Mouse (Mus musculus): Measurements from ENCODE around the gene Gon7. TPM values are rescaled to one million over a fixed set of nuclear protein-coding genes. Genes with fewer than 3 reads are reported as not detected.

Gene Gon7
- polyA plus RNA-seq, 1 experiment = 11.0 TPM

DNA sequence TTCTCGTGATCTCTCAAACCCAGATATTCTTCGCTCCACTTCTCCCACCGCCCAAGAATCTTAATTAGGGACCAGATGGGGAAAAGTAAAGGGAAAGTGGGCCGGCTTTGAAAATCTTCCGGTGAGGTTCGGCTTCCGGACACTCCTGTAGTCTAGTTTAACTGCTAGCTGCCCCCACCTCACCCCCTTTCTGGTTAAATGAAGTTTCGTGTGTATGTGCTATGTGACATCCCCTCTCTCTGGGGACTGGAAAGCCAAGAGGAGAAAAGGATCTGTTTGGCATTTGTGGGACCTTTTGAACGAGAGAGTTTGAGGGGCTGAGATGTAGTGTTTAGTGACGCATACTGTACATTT lies 777 bp upstream of the Gon7 start, which contains the start of gene Gm20604:
TSS of gene Gm20604 (minus strand) at position 270 of the 354 bp plus-strand sequence.
- TF ChIP-seq CTCF (IDR thresholded peaks at IDR 0.05; ENCODE audit: control insufficient read depth, insufficient read depth, insufficient replicate concordance, low read depth, low read length) (no peak), POLR2A (IDR thresholded peaks at IDR 0.05; ENCODE audit: control insufficient read depth, low read depth, low read length) (no peak)
- H3K27me3 ChIP-seq (ENCODE audit: control insufficient read depth, insufficient read depth, low read length) = no peaks in the 10 kb centered on the region
- peaks cover 6% of the 10 kb centered on the region for H3K36me3 ChIP-seq (ENCODE audit: control insufficient read depth, insufficient read depth, low read length)
- H3K27ac ChIP-seq (ENCODE audit: control insufficient read depth, insufficient read depth, low read depth, low read length) = peak within 1 kb of the TSS; percentile 92
- H3K4me3 ChIP-seq (ENCODE audit: control insufficient read depth, low read depth, low read length) = peak within 1 kb of the TSS; percentile 94
- H3K4me1 ChIP-seq (ENCODE audit: control insufficient read depth, insufficient read depth, low read length) = peaks cover 3% of the 10 kb centered on the region

- H3K27me3 ChIP-seq (ENCODE audit: control insufficient read depth, insufficient read depth, low read length) = no peaks in the 10 kb centered on the region
- H3K36me3 ChIP-seq (ENCODE audit: control insufficient read depth, insufficient read depth, low read length) = peaks cover 6% of the 10 kb centered on the region
- H3K27ac ChIP-seq (ENCODE audit: control insufficient read depth, insufficient read depth, low read depth, low read length) = peak overlapping the region; percentile 92
- no peak for TF ChIP-seq POLR2A (IDR thresholded peaks at IDR 0.05; ENCODE audit: control insufficient read depth, low read depth, low read length)
- TF ChIP-seq CTCF (IDR thresholded peaks at IDR 0.05; ENCODE audit: control insufficient read depth, insufficient read depth, insufficient replicate concordance, low read depth, low read length) = no peak
- H3K4me1 ChIP-seq (ENCODE audit: control insufficient read depth, insufficient read depth, low read length) = peaks cover 3% of the 10 kb centered on the region
- H3K4me3 ChIP-seq (ENCODE audit: control insufficient read depth, low read depth, low read length) = peak overlapping the region; percentile 94
Measured at GRCm38 (mm10) chr12:102757055-102757688, 431 bp downstream of the Gon7 start.

DNA sequence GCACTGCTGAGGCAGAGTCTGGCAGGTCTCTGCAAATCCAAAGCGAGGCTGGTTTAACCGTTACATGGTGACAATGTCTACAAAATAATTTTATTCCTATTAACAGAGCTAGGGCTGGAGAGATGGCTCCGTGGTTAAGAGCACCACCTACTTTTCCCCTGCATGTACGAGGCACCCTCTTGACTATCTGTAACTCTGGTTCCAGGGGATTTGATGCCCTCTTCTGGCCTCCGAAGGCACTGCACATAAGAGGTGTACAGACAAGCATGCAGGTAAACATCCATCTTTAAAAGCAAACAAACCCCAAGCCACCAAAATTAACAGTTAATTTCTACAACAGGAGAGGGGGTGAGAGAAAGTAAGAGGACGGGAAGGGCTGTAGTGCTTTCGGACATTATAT lies 1.3 kb downstream of the Gon7 start:
- H3K27me3 ChIP-seq (ENCODE audit: control insufficient read depth, insufficient read depth, low read length) = no peaks in the 10 kb centered on the region
- TF ChIP-seq CTCF (IDR thresholded peaks at IDR 0.05; ENCODE audit: control insufficient read depth, insufficient read depth, insufficient replicate concordance, low read depth, low read length) (no peak), POLR2A (IDR thresholded peaks at IDR 0.05; ENCODE audit: control insufficient read depth, low read depth, low read length) (no peak)

GRCm38 (mm10) chr12:102748256-102748655 lies 9.3 kb downstream of the Gon7 start:
- no peaks in the 10 kb centered on the region for H3K27me3 ChIP-seq (ENCODE audit: control insufficient read depth, insufficient read depth, low read length)

More for the DNA sequence above, 1.3 kb downstream of the Gon7 start:
- H3K4me3 ChIP-seq (ENCODE audit: control insufficient read depth, low read depth, low read length) = peak overlapping the region; percentile 94
- peaks cover 6% of the 10 kb centered on the region for H3K36me3 ChIP-seq (ENCODE audit: control insufficient read depth, insufficient read depth, low read length)
- peak overlapping the region; percentile 92 for H3K27ac ChIP-seq (ENCODE audit: control insufficient read depth, insufficient read depth, low read depth, low read length)
- H3K4me1 ChIP-seq (ENCODE audit: control insufficient read depth, insufficient read depth, low read length) = peaks cover 3% of the 10 kb centered on the region

DNA sequence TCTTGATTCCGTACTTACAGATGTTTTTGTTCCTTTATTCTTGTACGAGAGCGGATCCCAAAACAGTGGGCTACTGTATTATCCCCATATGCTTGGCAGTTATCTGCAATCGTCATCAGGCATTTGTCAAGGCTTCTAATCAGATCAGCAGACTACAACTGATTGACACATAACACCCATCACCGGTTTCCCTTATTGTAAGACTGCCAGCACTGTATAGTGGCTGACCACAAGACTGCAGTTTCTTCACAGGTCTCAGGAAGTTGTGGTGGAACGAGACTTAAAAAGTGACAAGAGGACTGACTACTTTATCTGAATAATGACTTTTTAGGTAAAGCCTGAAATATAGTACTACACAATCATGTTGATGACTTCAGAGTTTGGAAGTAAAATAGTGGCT lies 12.8 kb downstream of the Gon7 start:
- Histone ChIP-seq H3K36me3 (ENCODE audit: control insufficient read depth, insufficient read depth, low read length) (no peaks in the 10 kb centered on the region), H3K27ac (ENCODE audit: control insufficient read depth, insufficient read depth, low read depth, low read length) (no peak overlapping the region; the same call in 1 of the 2 replicates), H3K27me3 (ENCODE audit: control insufficient read depth, insufficient read depth, low read length) (no peaks in the 10 kb centered on the region), H3K4me3 (ENCODE audit: control insufficient read depth, low read depth, low read length) (peak overlapping the region; percentile 44), H3K4me1 (ENCODE audit: control insufficient read depth, insufficient read depth, low read length) (peaks cover 7% of the 10 kb centered on the region; the same call in 1 of the 2 replicates)
- no peak for TF ChIP-seq CTCF (IDR thresholded peaks at IDR 0.05; ENCODE audit: control insufficient read depth, insufficient read depth, insufficient replicate concordance, low read depth, low read length)
- TF ChIP-seq POLR2A (IDR thresholded peaks at IDR 0.05; ENCODE audit: control insufficient read depth, low read depth, low read length) = no peak

More at GRCm38 (mm10) chr12:102748256-102748655, 9.3 kb downstream of the Gon7 start:
- no peak overlapping the region for H3K4me3 ChIP-seq (ENCODE audit: control insufficient read depth, low read depth, low read length)
- H3K36me3 ChIP-seq (ENCODE audit: control insufficient read depth, insufficient read depth, low read length) = no peaks in the 10 kb centered on the region
- TF ChIP-seq POLR2A (IDR thresholded peaks at IDR 0.05; ENCODE audit: control insufficient read depth, low read depth, low read length) (no peak), CTCF (IDR thresholded peaks at IDR 0.05; ENCODE audit: control insufficient read depth, insufficient read depth, insufficient replicate concordance, low read depth, low read length) (no peak)
- no peak overlapping the region for H3K27ac ChIP-seq (ENCODE audit: control insufficient read depth, insufficient read depth, low read depth, low read length)
- H3K4me1 ChIP-seq (ENCODE audit: control insufficient read depth, insufficient read depth, low read length) = 0 out of 2 replicates have a peak, but pooled peaks cover 3% of the 10 kb centered on the region

GRCm38 (mm10) chr12:102743589-102744574 lies 13.7 kb downstream of the Gon7 start, which contains the start of the genes Moap1 and Tmem251:
Gene Moap1, minus strand, starts transcription at chr12:102743661.
Gene Tmem251, plus strand, starts transcription at chr12:102743762.
- TF ChIP-seq CTCF (IDR thresholded peaks at IDR 0.05; ENCODE audit: control insufficient read depth, insufficient read depth, insufficient replicate concordance, low read depth, low read length) (no peak), POLR2A (IDR thresholded peaks at IDR 0.05; ENCODE audit: control insufficient read depth, low read depth, low read length) (peak; percentile 93)
- Histone ChIP-seq H3K4me1 (ENCODE audit: control insufficient read depth, insufficient read depth, low read length) (peaks cover 7% of the 10 kb centered on the region; the same call in 1 of the 2 replicates), H3K27me3 (ENCODE audit: control insufficient read depth, insufficient read depth, low read length) (no peaks in the 10 kb centered on the region), H3K4me3 (ENCODE audit: control insufficient read depth, low read depth, low read length) (peak within 1 kb of the TSS; percentile 94), H3K36me3 (ENCODE audit: control insufficient read depth, insufficient read depth, low read length) (no peaks in the 10 kb centered on the region), H3K27ac (ENCODE audit: control insufficient read depth, insufficient read depth, low read depth, low read length) (peak within 1 kb of the TSS; percentile 96)

All from testis, adult 2 months (tissue).